Mouse (Mus musculus) right cerebral cortex, postnatal 4 days (tissue): ENCODE data around the gene Ugt1a8.

Source experiments
- DNase-seq: peaks from one replicate; pipeline ENCODE4 v3.0.0-alpha.2; 2022

The Ugt1a8 gene

GRCm38 (mm10) chr1:88262961-88263360 is 175.3 kb downstream of the Ugt1a8 start:
- no peak for DNase-seq

- DNase-seq = no peak
Observed at GRCm38 (mm10) chr1:88263778-88264177, 176.2 kb downstream of the Ugt1a8 start.

- no peak for DNase-seq
Observed at GRCm38 (mm10) chr1:88264237-88264868, 176.7 kb downstream of the Ugt1a8 start.

- DNase-seq = no peak
Observed at GRCm38 (mm10) chr1:88264869-88265240, 177.2 kb downstream of the Ugt1a8 start.

GRCm38 (mm10) chr1:88266123-88266522 is 178.5 kb downstream of the Ugt1a8 start:
- DNase-seq = no peak

GRCm38 (mm10) chr1:88267489-88267888 is 179.9 kb downstream of the Ugt1a8 start:
- no peak for DNase-seq

GRCm38 (mm10) chr1:88268070-88268469 is 180.5 kb downstream of the Ugt1a8 start:
- no peak for DNase-seq
